Mouse (Mus musculus) kidney, postnatal 25 days (tissue): Measurements from ENCODE around the gene Gps1.
"Not testable (repeated sequence)": the region's sequence is repeated elsewhere in the genome, so short reads cannot be mapped to it uniquely, and the experiment has no call there.

Experiments
- DNase-seq, 2 experiments: peaks; one replicate each; pipeline ENCODE4 v3.0.0; 2021; ENCODE audit warnings: mixed read lengths in 2 of 2

Gene Gps1

DNA sequence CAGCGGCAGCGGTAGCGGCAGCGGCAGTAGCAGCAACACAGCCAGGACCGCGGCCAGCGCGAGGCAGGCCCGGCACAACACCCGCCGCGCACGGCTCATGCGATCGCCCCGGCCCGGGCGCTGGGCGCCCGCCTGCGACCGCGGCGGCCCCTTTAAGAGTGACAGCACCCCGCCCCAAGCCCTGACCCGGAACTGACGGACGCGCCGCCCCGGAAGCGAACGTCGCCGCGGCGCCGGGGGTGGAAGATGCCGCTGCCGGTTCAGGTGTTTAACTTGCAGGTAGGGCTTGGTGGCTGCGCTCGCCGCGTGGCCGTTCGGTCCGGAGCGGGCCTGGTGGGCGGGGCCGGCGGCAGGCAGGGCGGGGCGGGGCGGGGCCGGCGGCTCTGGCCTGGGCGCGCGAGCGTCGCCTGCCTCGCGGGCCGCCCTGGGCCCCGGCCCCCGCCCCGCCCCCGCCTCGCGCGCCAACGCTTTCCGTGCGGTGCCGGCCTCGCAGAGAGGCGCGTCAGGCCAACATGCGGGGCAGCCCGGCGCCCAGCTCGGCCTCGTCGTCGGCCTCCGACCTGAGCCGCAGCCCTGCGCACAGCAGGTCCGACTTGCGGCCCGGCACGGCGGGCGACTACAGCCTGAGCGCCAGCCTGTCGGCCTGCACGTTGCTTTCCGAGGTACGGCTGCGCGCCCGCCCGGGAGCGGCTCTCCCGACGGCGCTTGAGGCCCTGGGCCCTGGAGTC lies at the start of gene Gps1, which contains the start of gene Rfng:
TSS of gene Gps1 (plus strand) at position 209 of the 728 bp plus-strand sequence.
TSS of gene Rfng (minus strand) at position 144 of the 728 bp plus-strand sequence.
- DNase-seq: peak; percentile 85 to 93

GRCm38 (mm10) chr11:120736424-120736823 lies 47.6 kb upstream of the Gps1 start:
- no peak for DNase-seq

DNA sequence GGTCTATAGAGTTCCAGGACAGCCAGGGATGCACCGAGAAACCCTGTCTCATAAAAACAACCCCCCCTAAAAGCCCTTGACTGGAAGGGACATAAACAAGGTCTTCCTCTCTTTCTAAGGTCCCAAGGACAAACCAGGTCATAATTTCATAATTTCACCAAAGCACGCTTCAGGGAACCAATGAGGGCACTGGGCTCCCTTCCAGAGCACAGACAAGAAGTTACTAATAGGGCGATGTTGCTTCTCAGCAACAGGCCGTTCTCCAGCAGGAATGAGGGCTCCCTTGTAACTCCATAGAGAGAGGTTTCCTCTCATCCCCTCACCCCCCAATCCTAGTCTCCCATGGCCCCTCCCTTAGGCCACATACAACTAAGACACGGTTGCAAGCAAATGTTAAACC lies 43.1 kb upstream of the Gps1 start:
- no peak for DNase-seq

DNA sequence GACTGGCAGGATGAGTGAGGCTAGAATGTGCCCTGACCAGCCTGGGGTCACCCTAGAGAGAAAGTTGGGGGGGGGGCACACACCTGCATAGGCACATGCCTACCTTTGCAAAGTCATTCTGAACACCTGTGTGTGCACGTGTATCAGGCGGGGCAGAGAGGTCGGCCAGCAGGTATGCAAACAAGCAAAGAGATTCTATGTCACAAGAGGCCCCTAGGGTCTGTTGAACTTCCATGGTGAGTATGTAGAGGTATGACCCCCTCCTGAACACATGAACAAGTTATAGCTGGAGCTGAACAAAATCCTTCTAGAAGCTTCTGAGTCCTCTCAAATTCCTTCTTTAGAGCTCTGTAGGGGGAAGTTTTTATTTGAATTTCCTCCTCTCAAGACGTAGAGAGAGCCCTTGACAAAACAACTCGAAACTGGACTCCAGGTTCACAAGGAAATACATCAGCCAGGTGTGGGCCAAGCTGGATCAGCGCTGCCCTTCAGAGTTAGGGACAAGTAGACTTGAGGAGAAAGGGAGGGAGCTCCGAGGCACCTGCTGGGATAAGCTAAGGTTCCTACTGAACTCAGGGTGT lies 39.9 kb upstream of the Gps1 start:
- no peak for DNase-seq

DNA sequence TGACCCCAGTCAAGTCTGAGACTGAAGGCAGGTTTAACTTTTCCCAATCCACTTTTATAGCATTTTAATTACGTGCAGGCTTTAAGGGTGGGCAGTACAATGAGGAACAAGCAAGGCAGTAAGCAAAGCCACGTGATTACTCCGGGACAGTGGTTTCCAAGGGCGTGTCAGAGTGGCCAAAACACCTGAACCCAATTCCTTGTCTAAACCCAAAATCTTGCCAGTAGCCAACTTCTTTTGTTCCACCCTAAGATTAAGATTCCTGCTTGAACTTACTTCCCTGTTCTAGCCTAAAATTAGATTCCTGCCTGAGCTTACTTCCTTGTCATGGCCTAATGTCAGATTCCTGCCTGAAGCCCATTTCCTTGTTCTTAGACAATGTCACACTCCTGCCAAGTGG lies 36.1 kb upstream of the Gps1 start:
- peak in 1 of 2 experiments; percentile 49 for DNase-seq

GRCm38 (mm10) chr11:120749430-120749829 lies 34.6 kb upstream of the Gps1 start:
- DNase-seq: peak; percentile 61 to 66

GRCm38 (mm10) chr11:120751606-120752005 lies 32.5 kb upstream of the Gps1 start:
- DNase-seq: no peak

DNA sequence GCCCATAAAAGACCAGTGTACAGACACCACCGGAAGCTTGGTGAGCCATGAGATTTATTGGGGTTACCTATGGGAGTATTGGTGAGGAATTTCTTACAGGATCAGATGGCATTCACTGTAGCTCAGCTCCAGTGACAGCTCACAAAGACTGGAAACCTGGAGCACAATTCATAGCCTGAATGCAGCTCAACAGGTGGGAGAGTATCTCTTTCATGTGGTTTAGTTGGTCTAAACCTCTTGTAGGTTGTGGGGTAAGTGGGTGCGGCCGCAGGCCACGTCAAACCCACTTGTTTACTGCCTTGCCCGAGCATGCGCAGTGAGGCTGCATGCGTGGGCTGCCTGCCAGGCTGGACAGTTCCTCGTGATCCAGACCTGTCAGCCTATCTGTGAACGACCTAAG lies 23.8 kb upstream of the Gps1 start:
- DNase-seq: peak in 1 of 2 experiments; percentile 39

DNA sequence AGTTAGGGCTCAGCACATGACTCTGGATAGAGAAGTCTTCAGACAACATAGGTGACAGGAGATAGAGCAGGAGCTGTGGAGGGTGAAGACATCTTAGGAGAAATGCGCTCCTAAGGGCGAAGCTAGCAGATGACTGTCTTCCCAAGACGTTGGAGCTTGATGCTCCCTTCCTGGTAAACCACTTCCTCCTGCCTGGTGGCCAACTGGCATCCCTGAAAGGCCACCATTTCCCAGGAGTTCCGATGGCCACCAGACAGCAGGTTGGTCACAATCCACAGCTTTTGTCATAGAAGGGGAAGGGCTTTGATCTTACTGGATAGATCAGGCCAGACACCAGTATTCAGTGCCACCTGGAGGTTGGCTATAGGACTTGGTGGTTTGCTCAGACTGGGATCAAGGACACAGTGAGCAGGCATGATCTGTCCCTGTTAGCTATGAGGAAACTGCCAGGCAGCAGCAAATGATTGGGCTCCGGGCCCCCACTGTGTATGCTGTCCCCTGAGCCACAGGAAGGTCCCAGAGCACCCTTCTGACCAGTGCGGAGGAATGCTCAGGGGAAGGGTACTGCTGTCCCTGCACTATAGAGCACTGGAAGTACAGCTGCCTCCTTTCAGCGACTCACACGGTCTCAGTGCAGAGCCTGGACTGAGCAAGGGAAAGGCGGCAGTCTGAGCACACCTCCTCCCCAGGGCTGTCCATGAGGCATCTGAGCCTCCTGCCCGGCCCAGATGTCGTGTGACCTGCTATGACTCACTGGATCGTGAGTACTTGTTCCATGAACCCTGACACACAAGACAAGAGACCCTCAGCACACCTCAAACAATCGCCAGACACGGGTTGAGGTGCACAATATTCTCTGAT lies 22.0 kb upstream of the Gps1 start:
- DNase-seq: peak in 1 of 2 experiments; percentile 28

- peak in 1 of 2 experiments; percentile 45 for DNase-seq
Measured at GRCm38 (mm10) chr11:120762672-120763041, 21.4 kb upstream of the Gps1 start, which contains the start of gene Hmga1b. Gene Hmga1b, plus strand, starts transcription at chr11:120762794.

- not testable (repeated sequence) for DNase-seq
Measured at GRCm38 (mm10) chr11:120763121-120763999, 20.7 kb upstream of the Gps1 start.

DNA sequence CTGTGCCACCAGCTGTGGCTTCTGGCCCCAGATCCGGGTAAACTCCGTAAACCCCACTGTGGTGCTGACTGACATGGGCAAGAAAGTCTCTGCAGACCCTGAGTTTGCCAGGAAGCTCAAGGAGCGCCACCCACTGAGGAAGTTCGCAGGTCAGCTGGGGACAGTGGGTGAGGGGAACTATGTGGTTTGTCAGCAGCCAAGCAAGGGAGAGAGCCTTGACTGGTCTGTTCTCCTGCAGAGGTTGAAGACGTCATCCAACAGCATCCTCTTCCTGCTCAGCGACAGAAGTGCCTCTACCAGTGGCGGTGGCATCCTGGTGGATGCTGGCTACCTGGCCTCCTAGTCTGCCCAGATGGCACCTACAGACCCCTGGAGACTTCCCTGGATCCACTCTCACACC lies 17.0 kb upstream of the Gps1 start:
- peak in 1 of 2 experiments; percentile 9 for DNase-seq

DNA sequence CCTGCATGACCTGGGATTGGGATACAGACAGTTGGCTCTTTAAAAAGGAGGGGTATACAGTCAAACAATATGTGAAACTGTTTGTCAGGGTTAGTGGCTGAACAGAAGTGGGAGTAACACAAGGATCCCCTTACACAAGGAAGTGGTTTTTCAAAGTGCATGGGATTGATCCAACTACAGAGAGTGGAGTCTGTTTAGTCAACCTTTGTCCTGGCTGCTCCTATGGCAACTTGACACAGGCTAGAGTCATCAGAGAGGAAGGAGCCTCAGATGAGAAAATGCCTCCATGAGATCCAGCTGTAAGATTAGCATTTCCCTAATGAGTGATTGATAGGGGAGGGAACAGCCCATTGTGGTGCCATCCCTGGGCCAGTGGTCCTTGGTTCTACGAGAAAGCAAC lies 15.9 kb upstream of the Gps1 start:
- DNase-seq: no peak

DNA sequence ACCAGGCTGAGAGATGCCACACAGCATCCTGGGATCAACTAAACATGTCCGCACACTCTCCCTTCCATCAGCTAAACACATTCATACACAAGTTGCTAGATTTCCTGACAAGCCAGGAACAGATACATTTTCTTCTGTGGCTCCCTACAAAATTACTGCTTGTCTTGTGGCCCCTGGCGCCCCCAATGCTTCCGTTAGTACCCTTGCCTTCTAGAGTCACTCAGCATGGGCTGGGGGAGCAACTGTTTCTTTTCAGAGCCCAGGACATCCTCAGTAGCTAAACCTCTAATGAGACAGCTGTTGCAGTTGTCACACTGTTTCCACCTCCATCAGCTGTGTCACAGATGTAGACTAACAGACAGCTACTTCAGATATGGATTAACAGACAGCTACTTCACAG lies 11.3 kb upstream of the Gps1 start:
- DNase-seq: peak in 1 of 2 experiments; percentile 22

GRCm38 (mm10) chr11:120773463-120774190 lies 10.4 kb upstream of the Gps1 start:
- peak in 1 of 2 experiments; percentile 3 for DNase-seq

DNA sequence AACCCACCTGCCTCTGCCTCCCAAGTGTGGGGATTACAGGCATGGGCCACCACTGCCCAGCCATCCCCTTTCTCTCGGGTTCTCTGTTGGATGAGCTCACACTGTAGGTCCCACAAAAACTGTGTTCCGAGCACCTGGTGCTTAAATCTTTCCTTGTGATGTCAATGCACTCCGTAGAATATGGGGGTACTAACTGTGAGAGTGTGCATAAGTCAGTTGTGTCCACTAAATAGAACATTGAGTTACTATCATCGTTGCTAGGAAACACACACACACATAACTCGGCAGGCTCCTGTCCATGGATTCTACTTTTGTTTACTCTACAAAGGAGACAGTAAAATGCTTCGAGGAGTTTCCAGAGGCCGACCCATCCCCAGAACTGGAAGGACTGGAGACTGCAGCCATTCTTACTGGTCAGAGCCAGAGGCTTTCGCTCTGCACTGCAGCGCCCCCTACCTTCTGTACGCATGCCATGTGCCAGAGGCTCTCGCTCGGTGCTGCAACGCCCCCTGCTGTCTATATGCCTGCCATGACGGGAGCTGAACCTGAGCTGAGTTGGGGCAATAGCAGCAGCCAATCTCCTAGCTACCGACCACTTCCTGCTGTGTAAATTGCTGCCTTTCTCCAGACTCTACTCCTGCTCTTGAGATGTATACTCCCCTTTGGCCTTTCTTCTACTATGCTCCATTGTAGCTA lies 8.2 kb upstream of the Gps1 start:
- DNase-seq: peak; percentile 94 to 98

- DNase-seq: peak in 1 of 2 experiments; percentile 6
Measured at GRCm38 (mm10) chr11:120777123-120777522, 6.9 kb upstream of the Gps1 start.

DNA sequence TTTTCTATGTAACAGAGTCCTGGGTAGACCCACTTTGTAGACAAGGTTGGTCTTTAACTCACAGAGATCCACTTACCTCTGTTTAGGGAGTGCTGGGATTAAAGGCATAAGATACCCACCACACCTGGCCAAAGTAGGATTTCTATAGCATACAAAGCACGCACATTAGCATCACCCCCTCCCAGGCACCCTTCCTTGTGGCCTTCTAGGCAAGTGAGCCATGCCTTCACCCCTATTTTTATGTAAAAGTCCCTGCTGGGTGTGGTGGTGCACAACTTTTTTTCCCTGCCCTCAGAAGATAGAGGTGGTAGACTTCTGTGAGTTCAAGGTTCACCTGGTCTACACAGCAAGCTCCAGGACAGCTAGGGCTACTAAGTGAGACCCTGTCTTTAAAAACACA lies 4.2 kb upstream of the Gps1 start:
- DNase-seq: no peak

- peak in 1 of 2 experiments; percentile 72 for DNase-seq
Measured at GRCm38 (mm10) chr11:120781361-120781760, 2.7 kb upstream of the Gps1 start.

DNA sequence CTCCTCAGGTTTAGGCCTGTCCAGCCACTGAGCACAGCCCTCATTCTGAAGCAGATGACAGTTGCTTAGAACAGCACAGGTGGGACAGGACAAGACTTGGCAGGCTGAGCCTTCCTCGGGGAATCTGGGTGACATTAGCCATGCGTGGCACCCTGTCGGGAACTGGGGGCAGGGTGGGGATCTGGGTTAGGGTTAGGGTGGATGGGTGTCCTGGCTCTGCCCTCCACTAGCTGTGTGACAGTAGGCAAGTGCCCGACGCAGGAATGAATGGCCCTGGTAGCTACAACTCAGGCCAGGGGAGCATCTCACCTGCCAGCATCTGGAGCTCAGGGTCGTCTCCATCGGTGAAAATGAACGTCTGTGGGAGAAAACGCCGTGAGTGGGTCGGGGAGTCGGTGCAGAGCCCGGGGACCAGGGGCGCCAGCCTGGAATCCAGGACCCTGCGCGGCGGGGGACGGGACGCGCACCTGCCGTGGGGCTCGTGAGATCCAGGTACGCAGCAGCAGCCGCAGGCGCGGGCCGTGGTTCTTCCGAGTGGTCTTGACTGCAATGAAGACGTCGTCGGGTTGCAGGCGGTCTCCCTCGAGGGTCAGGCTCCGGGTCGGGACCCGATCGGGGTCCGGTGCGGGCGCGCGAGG lies 527 bp upstream of the Gps1 start:
- peak in 1 of 2 experiments; percentile 52 for DNase-seq
